Mouse (Mus musculus) bone marrow macrophage, adult 2 months (primary cell): ENCODE measurements around the gene Acadm.

Experiments used
- CTCF ChIP-seq: IDR thresholded peaks from 2 replicates; pipeline ENCODE4 v1.5.1; 2012; ENCODE audit warnings: low read depth, mild to moderate bottlenecking, low read length, moderate library complexity
- POLR2A ChIP-seq: IDR thresholded peaks from 2 replicates; pipeline ENCODE4 v1.6.1; 2012; ENCODE audit warnings: mild to moderate bottlenecking, low read depth, low read length, borderline replicate concordance

GRCm38 (mm10) chr3:153935878-153936277, 8.6 kb downstream of the Acadm start:
- TF ChIP-seq CTCF (no peak), POLR2A (no peak)
